Mouse (Mus musculus): Measurements from ENCODE around the gene Calm3. TPM values are rescaled to one million over a fixed set of nuclear protein-coding genes. Genes with fewer than 3 reads are reported as not detected.

The Calm3 gene
- polyA plus RNA-seq, 1 experiment from 2014 or later: 127 TPM

GRCm38 (mm10) chr7:16917447-16917846 lies 6.5 kb downstream of the Calm3 start:
- no peak overlapping the region for H3K27ac ChIP-seq
- H3K4me3 ChIP-seq: no peak overlapping the region
- DNase-seq (ENCODE audit: low spot score): no peak
- H3K4me1 ChIP-seq: peaks cover 55% of the 10 kb centered on the region
- H3K27me3 ChIP-seq (ENCODE audit: low read depth, poor library complexity, severe bottlenecking): no peaks in the 10 kb centered on the region
- no peaks in the 10 kb centered on the region for H3K9me3 ChIP-seq (replicated peaks)
- H3K36me3 ChIP-seq: peaks cover 88% of the 10 kb centered on the region
- 53% methylated on average over 11 of the region's 11 CpGs for WGBS

- H3K36me3 ChIP-seq: peaks cover 81% of the 10 kb centered on the region
- H3K27ac ChIP-seq: no peak overlapping the region
- 88% methylated on average over 30 of the region's 30 CpGs for WGBS
- H3K9me3 ChIP-seq (replicated peaks): no peaks in the 10 kb centered on the region
- H3K4me1 ChIP-seq: peaks cover 51% of the 10 kb centered on the region
- DNase-seq (ENCODE audit: low spot score): no peak
- H3K27me3 ChIP-seq (ENCODE audit: low read depth, poor library complexity, severe bottlenecking): no peaks in the 10 kb centered on the region
- no peak overlapping the region for H3K4me3 ChIP-seq
Observed at GRCm38 (mm10) chr7:16916342-16917265, 7.3 kb downstream of the Calm3 start.

- H3K27me3 ChIP-seq (ENCODE audit: low read depth, poor library complexity, severe bottlenecking): no peaks in the 10 kb centered on the region
- H3K4me3 ChIP-seq: no peak overlapping the region
- H3K36me3 ChIP-seq: peaks cover 72% of the 10 kb centered on the region
- no peak for DNase-seq (ENCODE audit: low spot score)
- peaks cover 42% of the 10 kb centered on the region for H3K4me1 ChIP-seq
- WGBS: 93% methylated on average over 32 of the region's 32 CpGs
- H3K27ac ChIP-seq: no peak overlapping the region
- no peaks in the 10 kb centered on the region for H3K9me3 ChIP-seq (replicated peaks)
Observed at GRCm38 (mm10) chr7:16915461-16916340, 8.2 kb downstream of the Calm3 start.

GRCm38 (mm10) chr7:16914453-16915343 lies 9.2 kb downstream of the Calm3 start:
- Histone ChIP-seq H3K27me3 (ENCODE audit: low read depth, poor library complexity, severe bottlenecking) (no peaks in the 10 kb centered on the region), H3K9me3 (replicated peaks) (no peaks in the 10 kb centered on the region), H3K36me3 (peaks cover 64% of the 10 kb centered on the region), H3K4me1 (peaks cover 38% of the 10 kb centered on the region), H3K4me3 (no peak overlapping the region), H3K27ac (no peak overlapping the region)
- DNase-seq (ENCODE audit: low spot score): peak; percentile 30
- WGBS: 84% methylated on average over 18 of the region's 18 CpGs

- WGBS: 40% methylated on average over 10 of the region's 10 CpGs
Observed at GRCm38 (mm10) chr7:16913806-16914452, 10.0 kb downstream of the Calm3 start.

GRCm38 (mm10) chr7:16912360-16912759 lies 11.6 kb downstream of the Calm3 start:
- Histone ChIP-seq H3K27me3 (ENCODE audit: low read depth, poor library complexity, severe bottlenecking) (0 out of 2 replicates have a peak, but pooled peaks cover 5% of the 10 kb centered on the region), H3K36me3 (peaks cover 41% of the 10 kb centered on the region), H3K4me3 (no peak overlapping the region), H3K4me1 (peaks cover 33% of the 10 kb centered on the region), H3K27ac (no peak overlapping the region), H3K9me3 (replicated peaks) (no peaks in the 10 kb centered on the region)
- DNase-seq (ENCODE audit: low spot score): no peak
- 83% methylated on average over 6 of the region's 6 CpGs for WGBS

More at GRCm38 (mm10) chr7:16913806-16914452, 10.0 kb downstream of the Calm3 start:
- Histone ChIP-seq H3K4me3 (no peak overlapping the region), H3K4me1 (peaks cover 36% of the 10 kb centered on the region), H3K9me3 (replicated peaks) (no peaks in the 10 kb centered on the region), H3K27me3 (ENCODE audit: low read depth, poor library complexity, severe bottlenecking) (0 out of 2 replicates have a peak, but pooled peaks cover under 1% of the 10 kb centered on the region), H3K36me3 (peaks cover 57% of the 10 kb centered on the region), H3K27ac (0 out of 2 replicates have a peak overlapping the region, but pooled peaks have one; percentile 38)
- peak; percentile 82 for DNase-seq (ENCODE audit: low spot score)

- H3K9me3 ChIP-seq (replicated peaks): no peaks in the 10 kb centered on the region
- peaks cover 36% of the 10 kb centered on the region for H3K36me3 ChIP-seq
- DNase-seq (ENCODE audit: low spot score): no peak
- H3K4me3 ChIP-seq: no peak overlapping the region
- H3K4me1 ChIP-seq: peaks cover 34% of the 10 kb centered on the region
- H3K27me3 ChIP-seq (ENCODE audit: low read depth, poor library complexity, severe bottlenecking): 0 out of 2 replicates have a peak, but pooled peaks cover 5% of the 10 kb centered on the region
- 94% methylated on average over 3 of the region's 3 CpGs for WGBS
- H3K27ac ChIP-seq: no peak overlapping the region
Observed at GRCm38 (mm10) chr7:16911904-16912303, 12.0 kb downstream of the Calm3 start.

- whole genome bisulfite sequencing: 56% methylated on average over 10 of the region's 10 CpGs
- Histone ChIP-seq H3K4me1 (peaks cover 48% of the 10 kb centered on the region), H3K36me3 (peaks cover 16% of the 10 kb centered on the region), H3K4me3 (no peak overlapping the region), H3K9me3 (replicated peaks) (no peaks in the 10 kb centered on the region), H3K27me3 (ENCODE audit: low read depth, poor library complexity, severe bottlenecking) (0 out of 2 replicates have a peak, but pooled peaks cover 5% of the 10 kb centered on the region), H3K27ac (no peak overlapping the region)
- no peak for DNase-seq (ENCODE audit: low spot score)
Observed at GRCm38 (mm10) chr7:16909909-16910308, 14.0 kb downstream of the Calm3 start.

GRCm38 (mm10) chr7:16908859-16909258 lies 15.1 kb downstream of the Calm3 start:
- Histone ChIP-seq H3K4me3 (no peak overlapping the region), H3K4me1 (peaks cover 54% of the 10 kb centered on the region), H3K9me3 (replicated peaks) (no peaks in the 10 kb centered on the region), H3K27ac (no peak overlapping the region), H3K27me3 (ENCODE audit: low read depth, poor library complexity, severe bottlenecking) (0 out of 2 replicates have a peak, but pooled peaks cover 5% of the 10 kb centered on the region), H3K36me3 (peaks cover 6% of the 10 kb centered on the region; the same call in 1 of the 2 replicates)
- DNase-seq (ENCODE audit: low spot score): no peak
- WGBS: 70% methylated on average over 11 of the region's 11 CpGs

- Histone ChIP-seq H3K4me3 (no peak overlapping the region), H3K27ac (no peak overlapping the region), H3K27me3 (ENCODE audit: low read depth, poor library complexity, severe bottlenecking) (0 out of 2 replicates have a peak, but pooled peaks cover 5% of the 10 kb centered on the region), H3K36me3 (0 out of 2 replicates have a peak, but pooled peaks cover 3% of the 10 kb centered on the region), H3K9me3 (replicated peaks) (no peaks in the 10 kb centered on the region), H3K4me1 (peaks cover 56% of the 10 kb centered on the region)
- no peak for DNase-seq (ENCODE audit: low spot score)
- 54% methylated on average over 11 of the region's 11 CpGs for WGBS
Observed at GRCm38 (mm10) chr7:16908367-16908766, 15.5 kb downstream of the Calm3 start.

- no peaks in the 10 kb centered on the region for H3K36me3 ChIP-seq
- no peaks in the 10 kb centered on the region for H3K9me3 ChIP-seq (replicated peaks)
- no peak for DNase-seq (ENCODE audit: low spot score)
- H3K27me3 ChIP-seq (ENCODE audit: low read depth, poor library complexity, severe bottlenecking): 0 out of 2 replicates have a peak, but pooled peaks cover 5% of the 10 kb centered on the region
- 79% methylated on average over 7 of the region's 7 CpGs for WGBS
- peaks cover 56% of the 10 kb centered on the region for H3K4me1 ChIP-seq
- no peak overlapping the region for H3K27ac ChIP-seq
- H3K4me3 ChIP-seq: no peak overlapping the region
Observed at GRCm38 (mm10) chr7:16907842-16908241, 16.1 kb downstream of the Calm3 start.

All from limb, embryonic 10.5 days (tissue).